Mouse (Mus musculus) limb, embryonic 15.5 days (tissue): ENCODE measurements around the gene Rapsn. TPM values are rescaled to one million over a fixed set of nuclear protein-coding genes. Genes with fewer than 3 reads are reported as not detected.

Experiments
- ATAC-seq: fragments of 200-750 bp; cut with Nextera tagmentation; 2 replicates; pipeline ENCODE4 v1.8.0; 2017; ENCODE audit warnings: low read depth, moderate TSS enrichment; ENCODE audit not compliant: insufficient number of reproducible peaks, low FRiP score, low TSS enrichment
- H3K27ac ChIP-seq: fragments of 300-500 bp; sonication (generic); 2 replicates; pipeline ENCODE4 v1.5.1; 2015; ENCODE audit warnings: moderate library complexity, mild to moderate bottlenecking, inconsistent platforms
- H3K27me3 ChIP-seq: fragments of 300-500 bp; sonication (generic); 2 replicates; pipeline ENCODE4 v1.6.1; 2015; ENCODE audit warnings: inconsistent platforms
- H3K36me3 ChIP-seq: fragments of 300-500 bp; sonication (generic); 2 replicates; pipeline ENCODE4 v1.6.1; 2015; ENCODE audit warnings: inconsistent platforms
- H3K4me1 ChIP-seq: fragments of 300-500 bp; sonication (generic); 2 replicates; pipeline ENCODE4 v1.6.1; 2015; ENCODE audit warnings: inconsistent platforms
- H3K4me2 ChIP-seq: fragments of 300-500 bp; sonication (generic); 2 replicates; pipeline ENCODE4 v1.6.1; 2015; ENCODE audit warnings: mild to moderate bottlenecking, inconsistent platforms
- H3K4me3 ChIP-seq: fragments of 300-500 bp; sonication (generic); 2 replicates; pipeline ENCODE4 v1.5.1; 2015; ENCODE audit warnings: mild to moderate bottlenecking, inconsistent platforms
- H3K9ac ChIP-seq: fragments of 300-500 bp; sonication (generic); 2 replicates; pipeline ENCODE4 v1.6.1; 2015; ENCODE audit warnings: inconsistent platforms
- H3K9me3 ChIP-seq: fragments of 300-500 bp; sonication (generic); 2 replicates; pipeline ENCODE4 v1.6.1; 2016; ENCODE audit warnings: inconsistent platforms
- WGBS: fragments of 180-500 bp; shearing (Covaris S2); methylation state at CpG from one replicate; pipeline ENCODE4 v1.1.7; 2015; 5-methylcytosine and 5-hydroxymethylcytosine counted together
- polyA plus RNA-seq: library from polyadenylated mRNA; unstranded; fragments of >200 nt; fragmentation: Nextera tagmentation; extraction: Ambion mirVana; gene quantifications from 2 replicates; pipeline ENCODE4 v1.2.1, GENCODE M21; 2015

Gene Rapsn
- polyA plus RNA-seq, 1 experiment from 2014 or later: 16.2 TPM

- Histone ChIP-seq H3K27ac (peak overlapping the region; percentile 93), H3K4me1 (peaks cover 25% of the 10 kb centered on the region), H3K4me2 (peak overlapping the region; percentile 78), H3K4me3 (peak overlapping the region; percentile 68), H3K27me3 (no peaks in the 10 kb centered on the region), H3K9me3 (no peaks in the 10 kb centered on the region), H3K9ac (peak overlapping the region; percentile 69), H3K36me3 (peaks cover 29% of the 10 kb centered on the region)
- 6% methylated on average over 14 of the region's 14 CpGs for WGBS
- ATAC-seq: no peak
These were observed 34.0 kb downstream of the Rapsn start for GRCm38 (mm10) chr2:91069306-91070000.

GRCm38 (mm10) chr2:91070076-91070800 is 34.8 kb downstream of the Rapsn start, which contains the start of gene Slc39a13:
Gene Slc39a13, minus strand, starts transcription at chr2:91070417.
- peak; percentile 97 for ATAC-seq
- WGBS: under 1% methylated on average over 69 of the region's 69 CpGs
- H3K4me2 ChIP-seq: peak within 1 kb of the TSS; percentile 78
- no peaks in the 10 kb centered on the region for H3K27me3 ChIP-seq
- H3K4me1 ChIP-seq: peaks cover 25% of the 10 kb centered on the region
- H3K9me3 ChIP-seq: no peaks in the 10 kb centered on the region
- H3K27ac ChIP-seq: peak within 1 kb of the TSS; percentile 93
- H3K9ac ChIP-seq: peak within 1 kb of the TSS; percentile 69
- peaks cover 21% of the 10 kb centered on the region for H3K36me3 ChIP-seq
- H3K4me3 ChIP-seq: peak within 1 kb of the TSS; percentile 68

- ATAC-seq: no peak
- 82% methylated on average over 10 of the region's 10 CpGs for WGBS
These were observed 35.6 kb downstream of the Rapsn start for GRCm38 (mm10) chr2:91071059-91071458.

GRCm38 (mm10) chr2:91072092-91072491 is 36.7 kb downstream of the Rapsn start:
- no peak for ATAC-seq

More at GRCm38 (mm10) chr2:91071059-91071458, 35.6 kb downstream of the Rapsn start:
- Histone ChIP-seq H3K36me3 (peaks cover 16% of the 10 kb centered on the region), H3K27me3 (no peaks in the 10 kb centered on the region), H3K9ac (no peak overlapping the region), H3K4me3 (peak overlapping the region; percentile 68), H3K9me3 (no peaks in the 10 kb centered on the region), H3K27ac (peak overlapping the region; percentile 93), H3K4me1 (peaks cover 23% of the 10 kb centered on the region), H3K4me2 (peak overlapping the region; percentile 78)

GRCm38 (mm10) chr2:91077957-91078313 is 42.5 kb downstream of the Rapsn start:
- Histone ChIP-seq H3K4me1 (peaks cover 18% of the 10 kb centered on the region), H3K9me3 (no peaks in the 10 kb centered on the region), H3K4me3 (peak overlapping the region; percentile 45), H3K27ac (no peak overlapping the region), H3K9ac (0 out of 2 replicates have a peak overlapping the region, but pooled peaks have one; percentile 45), H3K27me3 (no peaks in the 10 kb centered on the region), H3K4me2 (peak overlapping the region; percentile 93), H3K36me3 (no peaks in the 10 kb centered on the region)
- 0 out of 2 replicates have a peak, but pooled peaks have one; percentile 8 for ATAC-seq
- 12% methylated on average over 12 of the region's 12 CpGs for WGBS

More at GRCm38 (mm10) chr2:91072092-91072491, 36.7 kb downstream of the Rapsn start:
- H3K9me3 ChIP-seq: no peaks in the 10 kb centered on the region
- 40% methylated on average over 1 of the region's 1 CpGs for WGBS
- H3K27me3 ChIP-seq: no peaks in the 10 kb centered on the region
- H3K4me3 ChIP-seq: no peak overlapping the region
- peaks cover 7% of the 10 kb centered on the region for H3K36me3 ChIP-seq
- H3K4me1 ChIP-seq: peaks cover 21% of the 10 kb centered on the region
- H3K9ac ChIP-seq: no peak overlapping the region
- H3K4me2 ChIP-seq: no peak overlapping the region
- H3K27ac ChIP-seq: no peak overlapping the region

- ATAC-seq: 0 out of 2 replicates have a peak, but pooled peaks have one; percentile 45
- H3K4me1 ChIP-seq: peaks cover 19% of the 10 kb centered on the region
- peak overlapping the region; percentile 45 for H3K4me3 ChIP-seq
- under 1% methylated on average over 29 of the region's 36 CpGs for WGBS
- no peaks in the 10 kb centered on the region for H3K9me3 ChIP-seq
- H3K27ac ChIP-seq: no peak overlapping the region
- H3K27me3 ChIP-seq: no peaks in the 10 kb centered on the region
- no peaks in the 10 kb centered on the region for H3K36me3 ChIP-seq
- H3K4me2 ChIP-seq: peak overlapping the region; percentile 93
- H3K9ac ChIP-seq: peak overlapping the region; percentile 45
These were observed 43.0 kb downstream of the Rapsn start for GRCm38 (mm10) chr2:91078314-91079025.

- no peaks in the 10 kb centered on the region for H3K36me3 ChIP-seq
- no peak for ATAC-seq
- peak overlapping the region; percentile 45 for H3K4me3 ChIP-seq
- H3K27me3 ChIP-seq: no peaks in the 10 kb centered on the region
- peak overlapping the region; percentile 45 for H3K9ac ChIP-seq
- H3K4me1 ChIP-seq: peaks cover 19% of the 10 kb centered on the region
- H3K9me3 ChIP-seq: no peaks in the 10 kb centered on the region
- 15% methylated on average over 5 of the region's 5 CpGs for WGBS
- peak overlapping the region; percentile 93 for H3K4me2 ChIP-seq
- H3K27ac ChIP-seq: no peak overlapping the region
These were observed 43.6 kb downstream of the Rapsn start for GRCm38 (mm10) chr2:91079026-91079384.

- Histone ChIP-seq H3K4me2 (no peak overlapping the region), H3K4me1 (peaks cover 19% of the 10 kb centered on the region), H3K4me3 (no peak overlapping the region), H3K9ac (no peak overlapping the region), H3K36me3 (no peaks in the 10 kb centered on the region), H3K27ac (no peak overlapping the region), H3K27me3 (no peaks in the 10 kb centered on the region), H3K9me3 (no peaks in the 10 kb centered on the region)
- ATAC-seq: no peak
- WGBS: 75% methylated on average over 8 of the region's 8 CpGs
These were observed 45.5 kb downstream of the Rapsn start for GRCm38 (mm10) chr2:91080784-91081513.

GRCm38 (mm10) chr2:91081775-91082695 is 46.6 kb downstream of the Rapsn start, which contains the start of gene Spi1:
Gene Spi1, plus strand, starts transcription at chr2:91082390.
- H3K9me3 ChIP-seq: no peaks in the 10 kb centered on the region
- H3K27ac ChIP-seq: no peak within 1 kb of the TSS
- WGBS: 72% methylated on average over 13 of the region's 13 CpGs
- no peaks in the 10 kb centered on the region for H3K36me3 ChIP-seq
- H3K4me1 ChIP-seq: peaks cover 19% of the 10 kb centered on the region
- no peak within 1 kb of the TSS for H3K4me3 ChIP-seq
- H3K4me2 ChIP-seq: no peak within 1 kb of the TSS
- no peak within 1 kb of the TSS for H3K9ac ChIP-seq
- H3K27me3 ChIP-seq: no peaks in the 10 kb centered on the region
- no peak for ATAC-seq

- Histone ChIP-seq H3K4me2 (no peak overlapping the region), H3K9ac (no peak overlapping the region), H3K36me3 (no peaks in the 10 kb centered on the region), H3K9me3 (no peaks in the 10 kb centered on the region), H3K4me3 (no peak overlapping the region), H3K27me3 (no peaks in the 10 kb centered on the region), H3K4me1 (peaks cover 17% of the 10 kb centered on the region), H3K27ac (no peak overlapping the region)
- ATAC-seq: no peak
- WGBS: 58% methylated on average over 11 of the region's 11 CpGs
These were observed 47.4 kb downstream of the Rapsn start for GRCm38 (mm10) chr2:91082844-91083243.
